Comparison of ENCODE assay signal across 10 mouse cellular contexts in genomic region chr11:64956962-64957729, GRCm38 (mm10). TPM values are rescaled to one million over a fixed set of nuclear protein-coding genes. Genes with fewer than 3 reads are reported as not detected.
DNase-seq lines count a peak whose midpoint lies in the region; ATAC-seq and TF ChIP-seq lines count a peak whose summit lies in the region.
"Had no signal": no experiment of that assay in that cellular context is flagged by ENCODE, and none has a peak within 500 bp of the region (broad histone marks: within the 10 kb centered on the region; RNA-seq: fewer than 3 reads in every experiment).

No protein-coding gene starts in this region.

- 0 out of 2 replicates have a peak, but pooled peaks cover 4% of the 10 kb centered on the region for H3K27me3 ChIP-seq in heart, embryonic 10.5 days (ENCODE audit: insufficient read depth, poor library complexity, severe bottlenecking)
- 0 out of 2 replicates have a peak, but pooled peaks cover 7% of the 10 kb centered on the region for H3K27me3 ChIP-seq in embryonic facial prominence, embryonic 10.5 days (replicated peaks; ENCODE audit: low read depth, poor library complexity, severe bottlenecking)
- peaks cover 2% of the 10 kb centered on the region; the same call in 1 of the 2 replicates for H3K27me3 ChIP-seq in hindbrain, embryonic 16.5 days (replicated peaks; ENCODE audit: control insufficient read depth, insufficient read depth, low read length)
- peaks cover 6% of the 10 kb centered on the region for H3K27me3 ChIP-seq in myocyte (ENCODE audit: control insufficient read depth, insufficient read depth, insufficient read length)

- no peak for DNase-seq in heart, embryonic 10.5 days (ENCODE audit: low spot score)
- DNase-seq in heart, postnatal 14 days, result no peak
- DNase-seq in embryonic facial prominence, embryonic 10.5 days (ENCODE audit: low spot score), result peak; percentile 65
- no peak for DNase-seq in spleen, postnatal 10 days (ENCODE audit: low spot score in 2 of 2)
- DNase-seq in adrenal gland, postnatal 4 days (ENCODE audit: low spot score in 2 of 2), result no peak
- no peak for DNase-seq in right cerebral cortex, postnatal 36 days (ENCODE audit: low spot score in 2 of 2)

- no peaks in the 10 kb centered on the region for H3K79me2 ChIP-seq in myocyte (ENCODE audit: control insufficient read depth, insufficient read depth)

- TF ChIP-seq POLR2A in myocyte (IDR thresholded peaks at IDR 0.05; ENCODE audit: insufficient read length, low read depth), result no peak

- peak overlapping the region; percentile 38 for H3K9ac ChIP-seq in hindbrain, embryonic 16.5 days (ENCODE audit: low read depth, low read length)
- H3K9ac ChIP-seq: liver, embryonic 14.5 days had no signal

- H3K4me3 ChIP-seq in heart, embryonic 10.5 days, result peak overlapping the region; percentile 48
- peak overlapping the region; percentile 42 for H3K4me3 ChIP-seq in embryonic facial prominence, embryonic 10.5 days
- H3K4me3 ChIP-seq in hindbrain, embryonic 16.5 days (ENCODE audit: low read length), result peak overlapping the region; percentile 20
- H3K4me3 ChIP-seq in myocyte, result no peak overlapping the region

- WGBS in heart, embryonic 10.5 days, result 17% methylated on average over 16 of the region's 16 CpGs
- 8% methylated on average over 16 of the region's 16 CpGs for WGBS in embryonic facial prominence, embryonic 10.5 days
- WGBS in hindbrain, embryonic 16.5 days, result 7% methylated on average over 16 of the region's 16 CpGs

- peak overlapping the region; percentile 52; the same call in 1 of the 2 replicates for H3K27ac ChIP-seq in heart, embryonic 10.5 days
- H3K27ac ChIP-seq in embryonic facial prominence, embryonic 10.5 days (replicated peaks), result peak overlapping the region; percentile 77
- H3K27ac ChIP-seq in hindbrain, embryonic 16.5 days (ENCODE audit: low read depth, low read length), result no peak overlapping the region
- H3K27ac ChIP-seq: liver, embryonic 14.5 days had no signal

- no peak for ATAC-seq in hindbrain, embryonic 16.5 days
- ATAC-seq: activated CD4-positive, CD25-positive, alpha-beta regulatory T cell, adult 4 months had no signal

- intact Hi-C loops in heart, postnatal 14 days (cut with DNase I), result no loop called here

- no peaks in the 10 kb centered on the region for H3K36me3 ChIP-seq in heart, embryonic 10.5 days
- H3K36me3 ChIP-seq in embryonic facial prominence, embryonic 10.5 days (replicated peaks), result no peaks in the 10 kb centered on the region
- H3K36me3 ChIP-seq in hindbrain, embryonic 16.5 days (ENCODE audit: control insufficient read depth, insufficient read depth, low read length), result no peaks in the 10 kb centered on the region
- no peaks in the 10 kb centered on the region for H3K36me3 ChIP-seq in myocyte (ENCODE audit: control insufficient read depth, insufficient read depth)

- H3K9me3 ChIP-seq in heart, embryonic 10.5 days, result no peaks in the 10 kb centered on the region
- H3K9me3 ChIP-seq in embryonic facial prominence, embryonic 10.5 days, result no peaks in the 10 kb centered on the region
- no peaks in the 10 kb centered on the region for H3K9me3 ChIP-seq in hindbrain, embryonic 16.5 days (ENCODE audit: control insufficient read depth, low read length)

- H3K4me2 ChIP-seq in hindbrain, embryonic 16.5 days (ENCODE audit: low read length), result peak overlapping the region; percentile 54
- peak overlapping the region; percentile 42 for H3K4me2 ChIP-seq in myocyte (ENCODE audit: low read depth)

- peaks cover 20% of the 10 kb centered on the region for H3K4me1 ChIP-seq in heart, embryonic 10.5 days
- H3K4me1 ChIP-seq in embryonic facial prominence, embryonic 10.5 days, result peaks cover 49% of the 10 kb centered on the region
- peaks cover 9% of the 10 kb centered on the region for H3K4me1 ChIP-seq in hindbrain, embryonic 16.5 days (ENCODE audit: control insufficient read depth, insufficient read depth, low read depth, low read length)

- no peak overlapping the region for H3ac ChIP-seq in myocyte (ENCODE audit: control insufficient read depth, insufficient read length)

TF ChIP-seq in myocyte, 11 proteins besides CTCF, POLR2A, EP300 and RAD21:
- no peak for TF ChIP-seq POLR2AphosphoS2 (IDR thresholded peaks at IDR 0.05; ENCODE audit: insufficient read length, low read depth)
- no peak for TF ChIP-seq SRF (IDR thresholded peaks at IDR 0.05; ENCODE audit: control insufficient read depth, insufficient read length, low read depth)
- no peak for TF ChIP-seq MAX (IDR thresholded peaks at IDR 0.05; ENCODE audit: low read depth)
- no peak for TF ChIP-seq TCF12 (IDR thresholded peaks at IDR 0.05; ENCODE audit: insufficient read depth, poor library complexity, severe bottlenecking)
- no peak for TF ChIP-seq CEBPB (IDR thresholded peaks at IDR 0.05; ENCODE audit: insufficient read depth, poor library complexity, severe bottlenecking)
- no peak for TF ChIP-seq E2F4 (IDR thresholded peaks at IDR 0.05; ENCODE audit: insufficient read depth)
- no peak for TF ChIP-seq TCF3 (IDR thresholded peaks at IDR 0.05; ENCODE audit: insufficient read length, low read depth)
- TF ChIP-seq USF1 (IDR thresholded peaks at IDR 0.05; ENCODE audit: low read depth), result no peak
- TF ChIP-seq MYOG (IDR thresholded peaks at IDR 0.05; ENCODE audit: control insufficient read depth in 1 of 3, insufficient read depth in 1 of 3, insufficient read length in 2 of 3, low read depth in 2 of 3), result no peak
- TF ChIP-seq REST (IDR thresholded peaks at IDR 0.05; ENCODE audit: insufficient read depth, insufficient read length), result no peak
- TF ChIP-seq MYOD1 (IDR thresholded peaks at IDR 0.05; ENCODE audit: control insufficient read depth in 1 of 3, insufficient read length in 2 of 3, low read depth in 2 of 3), result no peak
TF ChIP-seq in myocyte: peak in this region for 0.

RNA-seq across cellular contexts. Expression of gene Elac2, which starts 21.7 kb away (rescaled TPM):
- 32.0 and 36.5 TPM in 2 replicates for polyA plus RNA-seq in heart, embryonic 10.5 days (2016; fragmentation: Nextera tagmentation; extraction: Ambion mirVana)
- total RNA-seq in heart, postnatal 14 days (2021), result 10 to 100 TPM; 19.5 to 21.3 TPM
- 37.2 and 41.1 TPM in 2 replicates for polyA plus RNA-seq in embryonic facial prominence, embryonic 10.5 days (2016; fragmentation: Nextera tagmentation; extraction: Ambion mirVana)
- 28.5 and 28.6 TPM in 2 replicates for polyA plus RNA-seq in hindbrain, embryonic 16.5 days (2015; fragmentation: Nextera tagmentation; extraction: Ambion mirVana)
- 36.4 TPM for polyA plus RNA-seq in myocyte (2012; fragmentation: generic; extraction: Trizol)
- 10 to 100 TPM; 28.3 to 28.6 TPM for total RNA-seq in adrenal gland, postnatal 4 days (2021)
